Mouse (Mus musculus): ENCODE results near the gene Gm35315.

DNA sequence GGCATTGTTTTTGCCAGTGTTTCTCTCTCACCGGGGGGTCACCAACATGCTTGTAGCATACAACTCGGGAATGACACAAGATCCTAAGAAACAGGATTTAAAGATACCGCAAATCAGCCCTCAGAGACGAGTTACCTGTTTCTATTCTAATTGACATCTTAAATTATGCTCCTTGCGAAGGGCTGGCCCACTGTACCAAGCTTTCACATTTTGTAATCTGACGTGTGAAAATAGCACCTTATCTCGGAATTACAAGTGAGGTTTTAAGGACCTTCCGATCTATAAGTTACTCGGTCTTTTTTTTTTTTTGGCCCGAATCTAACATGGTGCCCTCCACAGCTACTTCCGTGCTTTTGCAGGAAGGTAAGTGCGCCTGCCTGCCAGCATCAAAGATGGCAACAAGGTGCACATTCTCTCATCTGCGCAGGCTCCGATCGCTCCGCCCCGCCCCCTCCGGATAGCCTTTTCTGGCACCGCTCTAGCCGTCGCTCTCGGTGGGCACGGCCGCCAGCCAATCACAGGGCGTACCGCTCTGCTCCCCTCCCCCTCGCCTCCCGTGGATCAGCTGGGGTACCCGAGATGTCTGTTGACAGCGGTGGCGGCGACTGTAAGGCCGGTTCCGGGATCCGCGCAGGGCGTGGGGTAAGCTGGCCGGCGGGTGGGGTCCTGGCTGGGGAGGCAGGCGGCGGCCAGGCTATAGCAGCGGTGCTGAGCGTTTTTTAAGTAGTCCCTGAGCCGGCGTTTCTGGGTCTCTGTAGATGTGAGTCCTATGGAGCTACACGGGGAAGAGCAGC lies 41.3 kb upstream of the Gm35315 start, which contains the start of gene Chfr:
- TF ChIP-seq ZC3H11A (IDR thresholded peaks at IDR 0.05; ENCODE audit: low read depth, low read length) (no peak), HCFC1 (IDR thresholded peaks at IDR 0.05; ENCODE audit: low read depth, low read length) (peak; percentile 96), E2F4 (IDR thresholded peaks at IDR 0.05; ENCODE audit: insufficient replicate concordance, low read depth, low read length) (no peak), ELF1 (IDR thresholded peaks at IDR 0.05; ENCODE audit: low read depth, low read length) (peak; percentile 96), CHD2 (IDR thresholded peaks at IDR 0.05; ENCODE audit: low read length) (peak; percentile 96), EP300 (IDR thresholded peaks at IDR 0.05; ENCODE audit: low read length) (no peak), POLR2A (IDR thresholded peaks at IDR 0.05; ENCODE audit: low read depth, low read length) (peak; percentile 66), CTCF (conservative IDR thresholded peaks at IDR 0.05 in 1 of 2, IDR thresholded peaks at IDR 0.05 in 1 of 2; ENCODE audit: low read depth in 2 of 2, low read length in 2 of 2) (no peak), UBTF (IDR thresholded peaks at IDR 0.05; ENCODE audit: low read depth, low read length) (no peak), TCF12 (IDR thresholded peaks at IDR 0.05; ENCODE audit: low read depth, low read length) (peak; percentile 70), MAX (IDR thresholded peaks at IDR 0.05; ENCODE audit: low read length) (peak; percentile 31; the same call in 1 of the 2 replicates), ZNF384 (IDR thresholded peaks at IDR 0.05; ENCODE audit: low read depth, low read length) (peak; percentile 97), PAX5 (IDR thresholded peaks at IDR 0.05; ENCODE audit: low read length) (no peak)
